Mouse (Mus musculus) liver, embryonic 14.5 days (tissue): ENCODE results near the gene Mrps10.

ENCODE experiments used
- CTCF ChIP-seq: IDR thresholded peaks from 2 replicates; pipeline ENCODE4 v1.5.1; 2016; ENCODE audit warnings: antibody characterized with exemption, low read depth, control low read depth
- EP300 ChIP-seq: IDR thresholded peaks from 2 replicates; pipeline ENCODE4 v1.6.1; 2016; ENCODE audit warnings: antibody characterized with exemption, low read depth

GRCm38 (mm10) chr17:47318972-47319625, 49.6 kb upstream of the Mrps10 start:
- TF ChIP-seq CTCF (no peak), EP300 (no peak)
